Mouse (Mus musculus): ENCODE data around the gene Nadk. TPM values are rescaled to one million over a fixed set of nuclear protein-coding genes. Genes with fewer than 3 reads are reported as not detected.

The Nadk gene
- polyA plus RNA-seq, 1 experiment from 2014 or later = 60.4 TPM

Other genes with a start within 250 kb of the Nadk start
- 1.9 and 2.2 TPM in 2 replicates for gene Prkcz, start 201.0 kb upstream of the Nadk start, polyA plus RNA-seq (2015; fragmentation: Nextera tagmentation; extraction: Ambion mirVana)
- not detected in 2 replicates for gene Gabrd, start 164.3 kb upstream of the Nadk start, polyA plus RNA-seq (2015; fragmentation: Nextera tagmentation; extraction: Ambion mirVana)
- gene Cfap74, start 153.2 kb upstream of the Nadk start, polyA plus RNA-seq (2015; fragmentation: Nextera tagmentation; extraction: Ambion mirVana) = 0.09 and 0.13 TPM in 2 replicates
- not detected in 2 replicates for gene Tmem52, start 93.3 kb upstream of the Nadk start, polyA plus RNA-seq (2015; fragmentation: Nextera tagmentation; extraction: Ambion mirVana)
- gene Gnb1, start 71.0 kb upstream of the Nadk start, polyA plus RNA-seq (2015; fragmentation: Nextera tagmentation; extraction: Ambion mirVana) = 130 and 137 TPM in 2 replicates
- gene Slc35e2, start 39.0 kb downstream of the Nadk start, polyA plus RNA-seq (2015; fragmentation: Nextera tagmentation; extraction: Ambion mirVana) = 4.4 and 5.9 TPM in 2 replicates
- 30.6 and 36.2 TPM in 2 replicates for gene Cdk11b, start 62.5 kb downstream of the Nadk start, polyA plus RNA-seq (2015; fragmentation: Nextera tagmentation; extraction: Ambion mirVana)
- not detected in 2 replicates for gene Gm10563, start 83.0 kb downstream of the Nadk start, polyA plus RNA-seq (2015; fragmentation: Nextera tagmentation; extraction: Ambion mirVana)
- 4.9 and 6.0 TPM in 2 replicates for gene Mmp23, start 91.0 kb downstream of the Nadk start, polyA plus RNA-seq (2015; fragmentation: Nextera tagmentation; extraction: Ambion mirVana)
- gene Mib2, start 106.8 kb downstream of the Nadk start, polyA plus RNA-seq (2015; fragmentation: Nextera tagmentation; extraction: Ambion mirVana) = 3.2 and 3.7 TPM in 2 replicates
- gene Fndc10, start 132.0 kb downstream of the Nadk start, polyA plus RNA-seq (2015; fragmentation: Nextera tagmentation; extraction: Ambion mirVana) = 0.39 and 0.49 TPM in 2 replicates
- 77.7 TPM in 2 replicates for gene Ssu72, start 142.4 kb downstream of the Nadk start, polyA plus RNA-seq (2015; fragmentation: Nextera tagmentation; extraction: Ambion mirVana)
- 0.07 and 0.18 TPM in 2 replicates for gene Tmem240, start 172.4 kb downstream of the Nadk start, polyA plus RNA-seq (2015; fragmentation: Nextera tagmentation; extraction: Ambion mirVana)
- gene Atad3a, start 198.7 kb downstream of the Nadk start, polyA plus RNA-seq (2015; fragmentation: Nextera tagmentation; extraction: Ambion mirVana) = 73.2 and 75.6 TPM in 2 replicates
- 0.43 and 0.45 TPM in 2 replicates for gene Vwa1, start 212.3 kb downstream of the Nadk start, polyA plus RNA-seq (2015; fragmentation: Nextera tagmentation; extraction: Ambion mirVana)
- gene Tmem88b, start 223.5 kb downstream of the Nadk start, polyA plus RNA-seq (2015; fragmentation: Nextera tagmentation; extraction: Ambion mirVana) = 0.08 and 0.14 TPM in 2 replicates
- not detected in 2 replicates for gene Ankrd65, start 228.1 kb downstream of the Nadk start, polyA plus RNA-seq (2015; fragmentation: Nextera tagmentation; extraction: Ambion mirVana)
- 225 and 227 TPM in 2 replicates for gene Mrpl20, start 240.5 kb downstream of the Nadk start, polyA plus RNA-seq (2015; fragmentation: Nextera tagmentation; extraction: Ambion mirVana)